Mouse (Mus musculus): ENCODE data around the gene Ints5.
"Not testable (repeated sequence)": the region's sequence is repeated elsewhere in the genome, so short reads cannot be mapped to it uniquely, and the experiment has no call there.

DNA sequence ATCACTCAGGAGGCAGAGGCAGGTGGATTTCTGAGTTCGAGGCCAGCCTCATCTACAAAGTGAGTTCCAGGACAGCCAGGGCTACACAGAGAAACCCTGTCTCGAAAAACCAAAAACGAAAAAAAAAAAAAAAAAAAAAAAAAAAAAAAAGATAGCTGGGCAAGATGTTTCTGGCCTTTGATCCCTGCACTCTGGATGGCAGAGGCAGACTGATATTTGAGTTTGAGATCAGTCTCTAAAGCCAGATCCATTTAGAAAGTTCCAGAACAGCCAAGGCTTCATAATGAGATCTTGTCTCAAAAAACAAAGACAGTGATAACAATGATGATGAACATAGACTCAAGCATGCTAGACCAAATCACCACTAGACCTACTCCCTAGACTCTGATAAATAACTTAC lies 22.4 kb upstream of the Ints5 start:
- TF ChIP-seq CTCF (IDR thresholded peaks at IDR 0.05; ENCODE audit: borderline replicate concordance, insufficient read depth, low read depth, low read length); POLR2A (IDR thresholded peaks at IDR 0.05; ENCODE audit: borderline replicate concordance, insufficient read depth, low read length): not testable (repeated sequence)

Measured in cerebellum, adult 2 months (tissue).